Mouse (Mus musculus) brain, embryonic 14.5 days (tissue): ENCODE data around the gene Filip1l.

Experiments used
- CTCF ChIP-seq: fragments of 200-500 bp; IDR thresholded peaks from 2 replicates; pipeline ENCODE4 v1.5.1; 2012; ENCODE audit warnings: inconsistent platforms, mild to moderate bottlenecking, moderate library complexity, borderline replicate concordance; ENCODE audit not compliant: insufficient read depth, insufficient read length; ENCODE audit errors: extremely low read depth
- POLR2A ChIP-seq: fragments of 200-500 bp; IDR thresholded peaks from 2 replicates; pipeline ENCODE4 v1.6.1; 2012; ENCODE audit warnings: mild to moderate bottlenecking, inconsistent platforms, borderline replicate concordance; ENCODE audit not compliant: poor library complexity, insufficient read depth, insufficient read length, severe bottlenecking; ENCODE audit errors: extremely low read depth

GRCm38 (mm10) chr16:57372156-57372555 lies 19.3 kb downstream of the Filip1l start:
- TF ChIP-seq CTCF (no peak), POLR2A (no peak)
